Mouse (Mus musculus): ENCODE results near the gene Ppan. TPM values are rescaled to one million over a fixed set of nuclear protein-coding genes. Genes with fewer than 3 reads are reported as not detected.
A peak's percentile ranks its signal among the peaks of the same experiment; 100 is the strongest.

Ppan gene
- total RNA-seq, 2 experiments from 2014 or later: 24.1 to 25.3 TPM

- peak; percentile 99 to 100 for DNase-seq (ENCODE audit: low spot score in 2 of 2)
Observed at GRCm38 (mm10) chr9:20878041-20878709, 9.8 kb upstream of the Ppan start.

DNA sequence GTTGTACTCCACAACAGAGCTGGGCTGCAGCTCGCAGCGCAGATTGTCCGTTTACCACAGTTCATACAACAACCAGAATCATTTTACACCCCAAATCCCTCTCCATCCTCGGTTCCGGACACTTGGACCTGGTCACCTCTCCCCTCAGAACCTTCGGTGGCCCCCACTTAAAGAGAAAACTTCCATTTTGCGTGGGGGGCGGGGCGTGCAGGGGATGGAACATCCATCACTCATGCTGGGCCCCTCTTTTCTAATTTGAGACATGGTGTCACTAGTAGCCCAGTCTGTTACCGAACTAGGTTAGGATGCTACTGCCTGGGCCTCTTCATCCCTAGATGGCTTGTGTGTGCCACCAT is 9.3 kb upstream of the Ppan start:
- DNase-seq (ENCODE audit: low spot score in 2 of 2): no peak

- no peak for DNase-seq (ENCODE audit: low spot score in 2 of 2)
Observed at GRCm38 (mm10) chr9:20879097-20879792, 8.7 kb upstream of the Ppan start, which contains the start of gene Angptl6. Angptl6 (minus strand) TSS chr9:20879727.

DNA sequence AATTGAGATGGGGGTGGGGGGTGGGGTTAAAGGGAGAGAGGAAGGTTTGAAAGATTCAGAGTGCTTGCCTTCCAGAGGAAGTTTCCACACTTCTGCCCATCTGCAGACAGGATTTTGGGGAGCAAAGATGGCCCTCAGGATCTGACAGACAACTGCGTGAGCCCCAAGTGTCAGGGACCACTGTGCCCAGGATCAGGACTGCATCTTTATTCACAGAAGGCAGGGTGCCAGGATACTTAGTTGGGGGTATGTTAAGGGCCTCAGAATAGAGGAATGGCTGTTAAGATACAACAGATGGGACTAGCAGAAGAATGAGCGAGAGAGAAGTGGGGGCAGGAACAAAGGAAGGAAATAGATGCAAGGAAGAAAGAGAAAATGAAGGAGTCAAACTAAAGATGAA is 1.4 kb upstream of the Ppan start:
- no peak for DNase-seq (ENCODE audit: low spot score in 2 of 2)

- DNase-seq (ENCODE audit: low spot score in 2 of 2): no peak
Observed at GRCm38 (mm10) chr9:20887191-20887590, 784 bp upstream of the Ppan start.

DNA sequence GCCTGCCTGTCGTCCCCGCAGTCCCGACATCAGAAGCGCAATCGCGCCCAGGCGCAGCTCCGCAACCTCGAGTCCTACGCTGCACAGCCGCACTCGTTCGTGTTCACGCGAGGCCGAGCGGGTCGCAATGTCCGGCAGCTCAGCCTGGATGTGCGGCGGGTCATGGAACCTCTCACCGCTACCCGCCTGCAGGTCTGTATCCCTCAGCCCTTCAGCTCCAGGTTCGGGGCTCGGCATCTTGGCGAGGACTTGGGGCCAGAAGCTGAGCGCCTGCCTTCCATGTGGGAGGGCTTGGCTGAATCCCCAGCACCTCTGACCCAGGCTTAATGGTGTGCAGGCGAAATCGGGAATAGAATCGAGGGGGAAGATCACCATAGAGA is 401 bp downstream of the Ppan start:
- no peak for DNase-seq (ENCODE audit: low spot score in 2 of 2)

GRCm38 (mm10) chr9:20889185-20890141 is 1.5 kb downstream of the Ppan start:
- no peak for DNase-seq (ENCODE audit: low spot score in 2 of 2)

DNA sequence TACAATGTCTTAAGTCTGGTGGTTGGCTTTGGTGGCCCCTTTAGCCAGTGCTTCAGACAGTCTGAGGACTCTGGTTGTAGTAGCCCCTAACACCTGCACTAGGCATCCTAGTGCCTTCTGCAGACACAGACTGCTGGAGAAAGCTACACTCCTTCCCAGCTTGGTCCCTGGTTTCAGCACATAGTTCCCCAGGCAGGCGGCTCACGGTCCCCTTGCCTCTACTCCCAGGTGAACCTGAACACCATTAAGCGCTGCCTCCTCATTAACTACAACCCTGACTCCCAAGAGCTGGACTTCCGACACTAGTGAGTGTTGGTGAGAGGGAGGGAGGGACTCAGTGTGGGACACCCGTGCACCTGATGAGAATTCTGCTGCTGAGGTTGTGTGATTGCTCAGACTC is 2.4 kb downstream of the Ppan start:
- DNase-seq (ENCODE audit: low spot score in 2 of 2): no peak

DNA sequence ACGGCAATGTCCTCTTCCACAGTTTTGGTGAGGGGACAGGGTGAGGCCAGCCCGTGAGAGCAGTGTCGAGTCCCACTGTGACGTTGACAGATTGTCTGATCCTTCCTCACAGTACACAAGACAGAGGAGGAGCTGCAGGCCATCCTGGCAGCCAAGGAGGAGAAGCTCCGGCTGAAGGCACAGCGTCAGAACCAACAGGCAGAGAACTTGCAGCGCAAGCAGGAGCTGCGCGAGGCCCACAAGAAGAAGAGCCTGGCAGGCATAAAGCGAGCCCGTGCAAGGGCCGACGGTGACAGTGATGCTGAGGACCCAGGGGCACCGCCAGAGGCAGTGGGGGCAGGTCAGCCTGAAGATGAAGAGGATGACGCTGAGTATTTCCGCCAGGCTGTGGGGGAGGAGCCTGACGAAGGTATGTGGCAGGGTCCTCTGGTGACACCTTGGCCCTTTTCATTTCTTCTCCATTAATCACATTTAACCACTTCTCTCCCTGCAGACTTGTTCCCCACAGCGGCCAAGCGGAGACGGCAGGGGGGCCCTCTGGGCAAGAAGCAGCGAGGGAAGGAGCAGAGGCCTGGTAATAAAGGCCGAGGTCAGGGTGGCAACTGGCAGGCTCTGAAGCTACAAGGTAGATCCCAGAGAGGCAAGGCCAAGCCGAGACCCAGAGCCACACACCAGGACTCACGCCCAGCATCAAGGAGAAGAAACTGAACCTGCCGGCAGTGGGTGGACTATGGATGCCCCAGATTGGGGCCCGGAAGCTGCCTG is 3.5 kb downstream of the Ppan start:
- DNase-seq (ENCODE audit: low spot score in 2 of 2): no peak

- DNase-seq (ENCODE audit: low spot score in 2 of 2): no peak
Observed at GRCm38 (mm10) chr9:20892104-20892653, 4.2 kb downstream of the Ppan start.

- no peak for DNase-seq (ENCODE audit: low spot score in 2 of 2)
Observed at GRCm38 (mm10) chr9:20893069-20893468, 5.1 kb downstream of the Ppan start.

- no peak for DNase-seq (ENCODE audit: low spot score in 2 of 2)
Observed at GRCm38 (mm10) chr9:20893590-20894343, 5.8 kb downstream of the Ppan start.

GRCm38 (mm10) chr9:20894629-20895028 is 6.7 kb downstream of the Ppan start:
- DNase-seq (ENCODE audit: low spot score in 2 of 2): no peak

DNA sequence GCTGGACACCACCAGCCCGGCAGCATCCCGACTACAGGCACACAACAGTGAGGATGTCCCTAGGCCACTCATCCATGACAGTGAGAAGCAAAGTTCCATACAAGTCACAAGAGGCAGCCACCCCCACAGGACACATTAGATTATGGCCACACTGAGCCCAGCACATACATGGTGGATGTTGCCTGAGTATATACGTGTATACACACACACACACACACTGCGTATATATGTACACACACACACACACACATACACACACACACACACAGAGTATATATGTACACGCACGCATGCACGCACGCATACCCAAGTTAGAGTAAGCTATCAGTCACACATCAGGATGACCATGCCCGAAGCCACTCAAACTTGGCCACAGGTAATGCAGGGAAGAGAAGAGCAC is 7.4 kb downstream of the Ppan start:
- DNase-seq (ENCODE audit: low spot score in 2 of 2): no peak

DNA sequence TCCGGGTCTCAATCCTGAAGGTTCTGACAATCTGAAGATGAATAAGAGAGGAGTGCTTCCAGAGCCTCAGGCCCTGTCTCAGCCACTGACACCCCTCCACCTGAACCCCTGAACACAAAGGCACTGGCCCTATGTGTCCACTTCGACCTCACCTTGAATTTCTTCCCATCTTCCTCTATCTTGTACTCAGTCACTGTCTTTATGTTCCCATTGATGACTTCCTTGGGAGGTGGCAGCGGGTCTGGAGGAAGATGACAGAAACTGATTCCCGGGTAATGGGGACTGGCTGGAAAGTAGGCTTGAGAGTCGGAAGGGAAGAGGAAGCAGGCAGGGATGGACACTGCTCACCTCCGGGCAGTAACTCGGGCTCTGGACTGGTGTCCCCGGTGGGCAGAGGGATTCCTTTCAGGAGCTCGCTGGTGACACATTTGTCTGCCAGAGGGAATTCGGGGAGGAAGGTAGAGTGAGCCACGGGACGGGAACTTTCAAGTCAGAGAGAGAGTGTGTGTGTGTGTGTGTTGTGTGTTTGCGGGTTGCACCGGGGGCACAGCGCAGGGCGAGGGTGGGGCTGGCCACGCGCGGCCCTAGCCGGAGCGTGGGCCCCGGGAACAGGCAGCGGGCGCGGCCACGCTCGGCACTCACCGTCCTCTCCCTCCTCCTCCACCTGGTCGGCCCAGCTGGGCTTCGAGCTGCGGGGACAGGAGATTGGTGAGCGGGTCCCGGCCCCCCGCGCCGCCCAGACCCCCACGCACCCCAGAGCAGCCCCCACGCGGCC is 9.9 kb downstream of the Ppan start:
- no peak for DNase-seq (ENCODE audit: low spot score in 2 of 2)

DNA sequence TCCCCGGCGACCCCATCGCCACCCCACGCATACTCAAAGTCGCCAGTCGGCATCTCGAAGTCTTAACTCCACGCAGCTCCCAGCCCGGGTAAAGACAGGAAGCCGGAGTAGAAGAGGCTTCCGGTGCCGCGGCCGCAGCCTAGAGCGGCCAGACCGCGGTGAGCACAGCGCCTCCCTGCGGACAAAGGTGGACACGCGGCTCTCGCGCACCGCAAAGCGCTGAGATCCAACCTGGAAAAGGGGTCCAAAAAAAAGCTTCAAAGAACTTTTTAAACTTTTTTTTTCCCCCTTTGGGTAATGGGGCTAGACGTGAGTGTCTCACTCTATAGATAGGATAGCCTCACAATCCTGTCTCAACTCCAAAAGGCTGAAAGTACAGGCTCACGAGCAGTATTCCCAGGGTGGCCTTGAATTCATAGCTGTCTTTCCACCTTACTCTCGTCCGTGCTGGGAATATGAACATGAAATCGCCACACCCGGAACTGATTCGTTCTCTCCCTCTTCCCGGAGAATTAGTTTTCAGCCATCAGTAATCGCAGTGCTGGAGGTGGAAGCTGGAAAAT is 10.6 kb downstream of the Ppan start, which contains the start of gene Eif3g:
Gene Eif3g, minus strand, starts transcription at position 113 of the 563 bp plus-strand sequence.
- DNase-seq (ENCODE audit: low spot score in 2 of 2): peak; percentile 70 to 88

- DNase-seq (ENCODE audit: low spot score in 2 of 2): no peak
Observed at GRCm38 (mm10) chr9:20901466-20902173, 13.6 kb downstream of the Ppan start.

DNA sequence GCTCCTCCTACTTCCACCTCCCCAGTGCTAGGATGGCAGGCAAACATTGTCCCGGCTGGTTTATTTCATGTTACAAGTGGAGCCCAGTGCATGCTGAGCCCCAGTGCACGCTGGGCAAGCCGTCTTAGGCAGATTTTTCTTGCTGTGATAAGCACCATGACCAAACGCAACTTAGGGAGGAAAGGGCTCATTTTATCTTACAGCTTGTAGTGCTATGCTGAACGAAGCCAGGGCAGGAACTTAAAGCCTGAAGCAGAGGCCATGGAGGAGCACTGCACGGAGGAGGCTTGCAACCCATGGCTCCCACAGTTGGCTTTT is 14.2 kb downstream of the Ppan start:
- DNase-seq (ENCODE audit: low spot score in 2 of 2): no peak

All from layer of hippocampus, adult 18-20 months (tissue).